Mouse (Mus musculus) spleen, postnatal 10 days (tissue): ENCODE results near the gene Abcf2.

Source experiments
- DNase-seq, 2 experiments: peaks; one replicate each; pipeline ENCODE4 v3.0.0; 2021 to 2022; ENCODE audit warnings: low spot score in 2 of 2

Abcf2 gene

GRCm38 (mm10) chr5:24527780-24528179, 49.5 kb downstream of the Abcf2 start:
- no peak for DNase-seq

DNA sequence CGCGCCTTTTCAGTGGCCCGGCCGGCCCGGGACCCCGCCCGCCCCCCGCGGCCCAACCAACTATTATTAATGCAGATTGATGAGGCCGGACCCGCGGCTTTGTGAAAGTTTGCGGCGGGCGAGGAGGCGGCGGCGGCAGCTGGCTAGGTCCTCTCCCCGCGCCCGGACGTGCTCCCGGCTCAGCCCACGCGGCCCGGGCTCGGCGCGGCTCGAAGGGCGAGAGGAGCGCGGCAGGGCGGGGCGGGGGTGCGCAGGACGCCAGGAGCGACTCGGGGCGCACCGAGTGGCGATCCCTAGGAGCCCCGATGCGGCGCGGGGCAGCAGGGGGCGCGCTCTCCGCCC, 50.4 kb downstream of the Abcf2 start, which contains the start of gene Gbx1:
Gene Gbx1 (minus strand): TSS at position 314 of the 342 bp plus-strand sequence.
- DNase-seq: peak in 1 of 2 experiments; percentile 19

DNA sequence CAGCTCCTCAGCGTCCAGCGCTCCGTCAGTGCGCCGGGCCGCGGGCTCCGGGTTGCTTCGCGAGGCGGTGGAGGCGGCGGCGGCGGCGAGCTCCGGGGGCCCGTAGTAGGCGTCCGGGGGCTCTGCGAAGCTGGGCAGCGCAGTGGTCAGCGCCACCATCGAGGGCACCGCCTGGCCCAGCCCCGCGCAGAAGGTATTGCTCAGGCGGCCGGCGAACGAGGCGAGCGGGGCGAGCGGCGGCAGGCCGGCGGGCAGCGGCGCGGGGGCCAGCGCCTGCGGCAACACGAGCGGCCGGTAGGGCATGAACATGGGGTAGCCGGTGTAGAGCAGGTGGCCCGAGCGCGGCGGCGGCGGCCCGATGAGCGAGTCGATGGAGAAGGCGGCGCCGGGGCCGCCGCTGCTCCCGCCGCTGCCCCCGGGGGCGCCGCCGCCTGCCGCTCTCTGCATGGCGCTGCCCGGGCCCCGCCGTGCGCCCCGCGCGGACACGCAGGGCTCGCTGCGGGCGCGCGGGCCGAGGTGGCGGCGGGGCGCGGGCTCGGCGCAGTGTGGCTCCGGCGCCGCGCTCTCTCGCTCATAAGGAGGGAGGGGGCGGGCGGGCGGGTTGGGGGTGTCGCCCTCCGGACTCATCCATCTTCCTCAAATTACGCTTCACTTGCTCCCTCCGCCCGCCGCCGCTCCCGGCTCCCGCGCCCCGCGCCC, 50.9 kb downstream of the Abcf2 start:
- no peak for DNase-seq

- no peak for DNase-seq
These were observed 51.7 kb downstream of the Abcf2 start for GRCm38 (mm10) chr5:24525360-24526189.

- DNase-seq: no peak
These were observed 52.7 kb downstream of the Abcf2 start for GRCm38 (mm10) chr5:24524522-24524921.

GRCm38 (mm10) chr5:24523806-24524205, 53.5 kb downstream of the Abcf2 start:
- no peak for DNase-seq

- no peak for DNase-seq
These were observed 55.9 kb downstream of the Abcf2 start for GRCm38 (mm10) chr5:24521366-24521765.
